Mouse (Mus musculus) midbrain, embryonic 13.5 days (tissue): Measurements from ENCODE around the gene Tns1. TPM values are rescaled to one million over a fixed set of nuclear protein-coding genes. Genes with fewer than 3 reads are reported as not detected.

Experiments
- ATAC-seq: fragments of 200-750 bp; cut with Nextera tagmentation; 2 replicates; pipeline ENCODE4 v1.8.0; 2017; ENCODE audit warnings: mild to moderate bottlenecking, moderate TSS enrichment, moderate library complexity
- H3K27ac ChIP-seq: fragments of 300-500 bp; sonication (generic); 2 replicates; pipeline ENCODE4 v1.5.1; 2015; ENCODE audit warnings: inconsistent platforms, mild to moderate bottlenecking, moderate library complexity
- H3K27me3 ChIP-seq: fragments of 300-500 bp; sonication (generic); 2 replicates; pipeline ENCODE4 v1.6.1; 2015; ENCODE audit warnings: mild to moderate bottlenecking, inconsistent platforms
- H3K36me3 ChIP-seq: fragments of 300-500 bp; sonication (generic); 2 replicates; pipeline ENCODE4 v1.6.1; 2015; ENCODE audit warnings: mild to moderate bottlenecking, inconsistent platforms
- H3K4me1 ChIP-seq: fragments of 300-500 bp; sonication (generic); replicated peaks from 2 replicates; pipeline ENCODE4 v1.6.1; 2015; ENCODE audit warnings: inconsistent platforms
- H3K4me2 ChIP-seq: fragments of 300-500 bp; sonication (generic); replicated peaks from 2 replicates; pipeline ENCODE4 v1.6.1; 2015; ENCODE audit warnings: moderate library complexity, mild to moderate bottlenecking, inconsistent platforms
- H3K4me3 ChIP-seq: fragments of 300-500 bp; sonication (generic); replicated peaks from 2 replicates; pipeline ENCODE4 v1.5.1; 2015; ENCODE audit warnings: mild to moderate bottlenecking, inconsistent platforms
- H3K9ac ChIP-seq: fragments of 300-500 bp; sonication (generic); replicated peaks from 2 replicates; pipeline ENCODE4 v1.6.1; 2015; ENCODE audit warnings: mild to moderate bottlenecking, inconsistent platforms
- H3K9me3 ChIP-seq: fragments of 300-500 bp; sonication (generic); 2 replicates; pipeline ENCODE4 v1.6.1; 2016; ENCODE audit warnings: mild to moderate bottlenecking, inconsistent platforms
- WGBS: fragments of 180-500 bp; shearing (Covaris S2); methylation state at CpG from one replicate; pipeline ENCODE4 v1.1.7; 2015; 5-methylcytosine and 5-hydroxymethylcytosine counted together
- polyA plus RNA-seq: library from polyadenylated mRNA; unstranded; fragments of >200 nt; fragmentation: Nextera tagmentation; extraction: Ambion mirVana; gene quantifications from 2 replicates; pipeline ENCODE4 v1.2.1, GENCODE M21; 2015

The Tns1 gene
- polyA plus RNA-seq, 1 experiment from 2014 or later, result 13.2 TPM

DNA sequence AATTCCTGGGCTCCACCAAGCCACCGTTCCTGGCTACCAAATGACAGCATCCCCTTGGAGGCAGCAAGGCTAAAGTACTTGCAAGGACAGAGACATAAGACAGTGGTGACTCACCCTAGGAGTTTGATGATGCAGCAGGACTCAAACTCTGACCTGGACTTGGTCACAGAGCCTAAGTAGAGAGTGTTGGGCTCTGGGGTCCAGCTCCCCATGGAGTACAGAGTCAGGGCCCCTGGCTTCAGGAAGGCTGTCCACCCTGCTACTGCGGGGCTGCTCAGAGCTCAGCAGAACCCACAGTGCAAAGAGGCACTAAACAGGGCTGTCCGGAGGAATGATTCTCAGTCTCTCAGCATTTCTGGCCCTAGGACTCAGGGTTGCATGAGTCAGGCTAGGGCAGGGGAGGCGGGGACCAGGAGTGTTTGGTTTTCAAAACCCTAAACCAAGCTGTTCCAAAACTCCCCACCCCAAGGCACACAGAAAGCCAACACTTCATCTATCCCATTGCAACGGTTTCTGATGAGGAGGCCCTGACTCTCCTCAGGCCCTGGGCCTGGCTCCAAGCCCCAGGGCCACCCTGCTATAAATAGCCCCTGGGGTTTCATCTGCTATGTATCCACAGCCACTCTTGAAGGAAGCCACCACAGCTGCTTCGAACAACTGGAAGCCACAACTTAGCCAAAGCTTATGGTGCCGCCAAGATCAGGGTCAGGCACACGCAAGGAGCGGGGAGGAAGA is 126.0 kb downstream of the Tns1 start:
- ATAC-seq, result no peak
- 80% methylated on average over 9 of the region's 9 CpGs for WGBS

DNA sequence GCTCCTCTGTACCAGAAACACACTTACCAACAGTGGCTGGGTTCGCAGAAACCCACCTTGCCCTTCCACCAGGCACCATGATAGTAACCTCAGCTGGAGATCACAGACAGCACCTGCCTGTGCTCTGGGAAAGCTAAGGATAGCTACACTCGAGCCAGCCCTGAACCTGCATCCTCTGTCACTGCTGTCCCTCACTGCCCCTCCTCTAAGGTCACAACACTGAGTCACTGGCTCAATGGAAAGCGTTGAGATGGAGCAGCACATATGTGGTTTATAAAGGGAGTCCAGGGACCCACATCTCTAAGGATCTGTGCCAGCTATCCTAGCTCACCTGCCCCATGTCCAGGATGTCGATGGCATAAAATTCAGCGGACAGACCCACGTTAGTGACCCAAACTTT is 126.9 kb downstream of the Tns1 start:
- H3K4me1 ChIP-seq, result peaks cover 9% of the 10 kb centered on the region
- H3K36me3 ChIP-seq, result no peaks in the 10 kb centered on the region
- H3K9me3 ChIP-seq, result no peaks in the 10 kb centered on the region
- H3K27ac ChIP-seq, result no peak overlapping the region
- H3K27me3 ChIP-seq, result no peaks in the 10 kb centered on the region
- no peak overlapping the region for H3K9ac ChIP-seq
- H3K4me3 ChIP-seq, result no peak overlapping the region
- WGBS, result 87% methylated on average over 6 of the region's 6 CpGs
- ATAC-seq, result no peak
- H3K4me2 ChIP-seq, result no peak overlapping the region

More for the DNA sequence above, 126.0 kb downstream of the Tns1 start:
- Histone ChIP-seq H3K27ac (no peak overlapping the region), H3K4me2 (no peak overlapping the region), H3K4me3 (no peak overlapping the region), H3K9me3 (no peaks in the 10 kb centered on the region), H3K36me3 (no peaks in the 10 kb centered on the region), H3K27me3 (no peaks in the 10 kb centered on the region), H3K9ac (no peak overlapping the region), H3K4me1 (peaks cover 9% of the 10 kb centered on the region)

DNA sequence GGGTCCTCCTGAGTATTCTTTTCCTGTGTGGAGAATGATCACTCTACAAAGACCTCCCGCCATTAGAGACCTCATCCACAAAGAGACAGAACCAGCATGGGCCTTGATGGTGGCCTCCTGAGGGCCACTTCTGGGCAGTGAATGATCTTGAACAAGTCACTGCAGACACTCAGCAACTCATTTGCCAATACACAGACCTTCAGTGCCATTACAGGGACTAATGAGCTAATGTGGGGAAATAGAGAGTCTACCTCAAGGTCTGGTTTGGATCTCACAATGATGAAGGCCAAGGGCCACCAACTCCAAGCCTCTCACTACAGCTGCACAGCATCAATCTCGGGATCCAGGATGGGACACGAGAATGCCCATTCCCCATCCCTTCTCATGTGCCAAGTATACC is 127.6 kb downstream of the Tns1 start:
- H3K27ac ChIP-seq, result no peak overlapping the region
- H3K4me2 ChIP-seq, result no peak overlapping the region
- no peaks in the 10 kb centered on the region for H3K27me3 ChIP-seq
- WGBS, result 90% methylated on average over 3 of the region's 3 CpGs
- no peak overlapping the region for H3K4me3 ChIP-seq
- no peak for ATAC-seq
- no peaks in the 10 kb centered on the region for H3K36me3 ChIP-seq
- no peak overlapping the region for H3K9ac ChIP-seq
- H3K4me1 ChIP-seq, result peaks cover 9% of the 10 kb centered on the region
- H3K9me3 ChIP-seq, result no peaks in the 10 kb centered on the region

DNA sequence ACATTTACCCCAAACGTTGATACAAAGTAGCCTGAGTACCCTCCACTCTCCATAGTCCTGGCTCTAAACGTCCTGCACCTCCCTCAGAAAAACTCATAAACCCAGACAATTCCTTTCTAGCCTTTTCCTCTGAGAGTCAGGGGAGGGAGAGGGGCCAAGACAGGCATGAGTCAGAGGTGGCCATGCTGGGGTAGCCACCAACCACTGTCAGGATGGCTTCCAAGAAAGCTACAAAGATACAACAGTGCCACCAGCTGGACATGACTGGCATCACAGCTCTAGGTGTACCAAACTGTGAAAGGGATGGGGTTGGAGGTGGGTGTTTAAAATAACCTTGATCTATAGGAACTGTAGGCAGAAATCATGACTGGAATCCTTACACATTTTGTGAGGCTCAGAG is 128.0 kb downstream of the Tns1 start:
- Histone ChIP-seq H3K27me3 (no peaks in the 10 kb centered on the region), H3K4me1 (peaks cover 9% of the 10 kb centered on the region), H3K4me2 (no peak overlapping the region), H3K27ac (no peak overlapping the region), H3K9ac (no peak overlapping the region), H3K4me3 (no peak overlapping the region), H3K9me3 (no peaks in the 10 kb centered on the region), H3K36me3 (no peaks in the 10 kb centered on the region)
- 58% methylated on average over 2 of the region's 2 CpGs for WGBS
- ATAC-seq, result no peak

DNA sequence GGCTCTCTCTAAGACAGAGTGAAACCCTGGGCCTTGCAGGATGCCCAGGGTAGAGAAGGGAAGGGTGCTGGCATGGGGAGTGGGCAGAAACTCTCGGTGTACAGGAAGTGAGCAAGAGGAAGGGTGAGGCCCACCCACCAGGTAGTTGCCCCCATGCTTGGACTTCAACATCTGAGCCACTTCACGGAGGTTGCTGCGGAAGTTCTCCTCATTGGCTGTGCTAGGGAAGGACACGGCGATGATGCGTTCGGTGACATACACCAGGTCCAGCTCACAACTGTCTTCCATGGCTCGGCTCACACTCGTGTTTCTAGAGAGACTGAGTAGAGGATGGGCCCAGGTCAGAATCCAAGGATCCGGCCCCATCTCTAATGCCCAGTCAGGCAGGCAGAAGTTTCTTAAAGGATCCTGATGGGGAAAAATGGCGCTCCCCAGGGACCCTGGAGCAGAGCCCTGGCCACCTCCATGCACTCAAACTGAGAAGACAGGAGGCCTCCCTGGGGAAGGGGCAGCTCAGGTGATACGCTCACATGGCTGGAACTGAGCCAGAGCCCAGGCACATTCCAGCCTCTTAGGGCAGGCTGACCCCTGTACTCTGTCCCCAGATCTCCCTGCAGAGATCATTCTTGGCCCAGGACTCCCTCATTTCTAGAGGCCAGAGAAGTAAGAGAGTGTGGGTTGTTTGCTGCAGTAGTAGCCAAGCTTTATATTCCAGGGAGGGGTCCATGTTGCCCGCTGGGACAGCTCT is 129.0 kb downstream of the Tns1 start:
- no peak overlapping the region for H3K9ac ChIP-seq
- no peaks in the 10 kb centered on the region for H3K27me3 ChIP-seq
- H3K9me3 ChIP-seq, result no peaks in the 10 kb centered on the region
- H3K4me3 ChIP-seq, result no peak overlapping the region
- H3K4me1 ChIP-seq, result peaks cover 6% of the 10 kb centered on the region
- H3K4me2 ChIP-seq, result no peak overlapping the region
- WGBS, result 87% methylated on average over 13 of the region's 13 CpGs
- H3K36me3 ChIP-seq, result no peaks in the 10 kb centered on the region
- no peak for ATAC-seq
- no peak overlapping the region for H3K27ac ChIP-seq

DNA sequence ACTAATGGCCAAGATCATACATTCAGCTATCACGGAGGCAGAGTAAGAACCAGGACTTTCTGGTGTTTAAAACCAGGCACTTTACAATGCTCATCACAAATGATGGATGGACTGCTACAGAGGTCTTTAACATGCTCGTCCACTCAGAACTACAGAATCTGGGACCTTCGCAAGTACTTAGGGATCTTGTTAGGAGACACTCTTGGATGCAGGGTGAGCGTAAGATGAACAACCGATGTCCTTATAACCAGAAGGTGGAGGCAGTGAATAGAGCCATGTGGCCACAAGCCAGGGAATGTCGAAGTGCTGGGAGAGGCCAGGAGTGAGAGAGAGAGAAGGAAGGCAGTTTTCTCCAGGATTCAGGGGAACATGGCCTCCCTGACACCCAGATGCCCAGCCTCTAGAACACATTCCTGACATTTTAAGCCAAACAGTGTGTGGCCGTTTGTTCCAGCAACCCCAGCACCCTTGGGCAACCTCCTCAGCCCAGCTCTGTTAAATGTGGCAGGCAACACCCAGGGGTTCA is 130.3 kb downstream of the Tns1 start:
- no peaks in the 10 kb centered on the region for H3K4me1 ChIP-seq
- H3K9ac ChIP-seq, result no peak overlapping the region
- H3K36me3 ChIP-seq, result no peaks in the 10 kb centered on the region
- WGBS, result 84% methylated on average over 7 of the region's 7 CpGs
- no peaks in the 10 kb centered on the region for H3K9me3 ChIP-seq
- ATAC-seq, result no peak
- H3K27ac ChIP-seq, result no peak overlapping the region
- H3K27me3 ChIP-seq, result no peaks in the 10 kb centered on the region
- no peak overlapping the region for H3K4me3 ChIP-seq
- H3K4me2 ChIP-seq, result no peak overlapping the region

DNA sequence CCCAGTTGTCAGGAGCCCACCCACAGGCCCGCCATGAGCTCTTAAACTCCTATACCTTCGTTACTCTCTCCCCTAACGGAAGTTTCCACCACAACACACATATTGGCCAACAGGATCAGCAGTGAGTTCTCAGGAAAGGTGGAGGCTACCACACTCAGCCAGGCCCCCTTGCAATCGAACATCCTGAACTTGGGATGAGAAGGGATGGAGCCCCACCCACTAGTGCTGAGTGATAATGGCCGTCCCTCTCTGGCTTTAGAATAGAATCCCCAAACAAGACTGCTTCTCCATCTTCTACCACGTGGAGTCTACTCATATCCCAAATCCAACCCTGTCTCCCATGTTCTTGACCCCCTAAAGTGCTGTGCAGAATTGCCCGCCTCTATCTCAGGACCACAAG is 131.0 kb downstream of the Tns1 start:
- Histone ChIP-seq H3K4me2 (no peak overlapping the region), H3K4me3 (no peak overlapping the region), H3K27me3 (no peaks in the 10 kb centered on the region), H3K36me3 (no peaks in the 10 kb centered on the region), H3K4me1 (no peaks in the 10 kb centered on the region), H3K9me3 (no peaks in the 10 kb centered on the region), H3K9ac (no peak overlapping the region), H3K27ac (no peak overlapping the region)
- ATAC-seq, result no peak
- WGBS, result 84% methylated on average over 7 of the region's 7 CpGs

DNA sequence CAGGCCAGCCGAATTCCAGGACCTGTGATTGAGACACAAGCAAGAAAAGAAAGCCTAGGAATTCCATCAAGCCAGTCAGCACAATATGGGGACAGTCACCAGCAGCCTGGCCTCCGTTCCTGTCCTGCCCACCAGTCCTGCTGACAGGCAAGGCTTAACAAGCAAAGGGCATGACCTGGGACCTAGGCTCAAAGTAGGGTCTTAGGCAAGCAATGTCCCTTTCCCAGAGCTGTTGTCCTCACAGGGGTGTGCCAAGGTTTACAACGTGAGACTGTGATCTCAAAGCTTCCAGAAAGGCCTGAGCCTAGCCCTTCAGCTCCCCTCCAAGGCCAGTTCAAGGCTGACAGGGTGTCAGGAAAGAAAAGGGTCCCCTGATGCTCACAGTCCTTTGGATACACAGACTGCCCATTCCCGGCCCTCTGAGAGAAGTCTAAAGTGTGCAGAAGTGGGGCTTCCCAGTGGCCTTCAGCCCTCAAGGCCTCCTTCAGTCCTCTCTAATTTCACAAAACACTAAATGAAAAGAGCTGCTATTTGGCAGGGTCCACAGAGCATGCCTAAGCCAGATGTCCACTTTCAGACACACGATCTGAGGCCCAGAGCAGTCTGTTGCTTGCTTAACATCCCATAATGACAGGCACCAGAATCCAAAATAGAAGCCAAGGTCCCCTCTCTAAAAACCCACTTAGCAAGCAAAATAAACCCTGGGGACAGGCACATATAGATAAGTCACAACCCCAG is 131.9 kb downstream of the Tns1 start:
- Histone ChIP-seq H3K4me3 (no peak overlapping the region), H3K27me3 (no peaks in the 10 kb centered on the region), H3K27ac (no peak overlapping the region), H3K4me2 (no peak overlapping the region), H3K4me1 (no peaks in the 10 kb centered on the region), H3K9me3 (no peaks in the 10 kb centered on the region), H3K36me3 (no peaks in the 10 kb centered on the region), H3K9ac (no peak overlapping the region)
- WGBS, result 61% methylated on average over 5 of the region's 5 CpGs
- no peak for ATAC-seq

DNA sequence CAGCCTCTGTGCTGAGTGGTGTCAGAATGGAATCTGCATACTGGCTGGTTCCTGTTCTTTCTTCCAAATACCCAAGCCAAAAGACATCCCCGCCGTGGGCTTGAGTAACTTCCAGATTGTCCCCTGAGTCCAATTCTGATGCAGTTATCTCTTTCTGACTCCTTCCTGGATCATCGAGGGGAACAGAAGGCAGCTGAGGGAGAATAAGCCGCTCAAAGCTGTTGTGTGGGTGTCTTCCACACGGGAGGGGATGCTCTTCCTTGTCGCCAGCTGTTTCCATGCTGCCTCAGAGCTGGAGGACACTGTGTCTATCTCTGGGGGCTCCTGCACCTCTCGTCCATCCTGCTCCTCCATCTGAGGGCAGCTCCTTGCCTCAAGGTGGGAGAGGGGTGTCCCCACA is 133.0 kb downstream of the Tns1 start:
- Histone ChIP-seq H3K27me3 (no peaks in the 10 kb centered on the region), H3K9me3 (no peaks in the 10 kb centered on the region), H3K36me3 (no peaks in the 10 kb centered on the region), H3K9ac (no peak overlapping the region), H3K4me3 (no peak overlapping the region), H3K4me1 (no peaks in the 10 kb centered on the region), H3K4me2 (no peak overlapping the region), H3K27ac (no peak overlapping the region)
- 81% methylated on average over 7 of the region's 7 CpGs for WGBS
- ATAC-seq, result no peak

DNA sequence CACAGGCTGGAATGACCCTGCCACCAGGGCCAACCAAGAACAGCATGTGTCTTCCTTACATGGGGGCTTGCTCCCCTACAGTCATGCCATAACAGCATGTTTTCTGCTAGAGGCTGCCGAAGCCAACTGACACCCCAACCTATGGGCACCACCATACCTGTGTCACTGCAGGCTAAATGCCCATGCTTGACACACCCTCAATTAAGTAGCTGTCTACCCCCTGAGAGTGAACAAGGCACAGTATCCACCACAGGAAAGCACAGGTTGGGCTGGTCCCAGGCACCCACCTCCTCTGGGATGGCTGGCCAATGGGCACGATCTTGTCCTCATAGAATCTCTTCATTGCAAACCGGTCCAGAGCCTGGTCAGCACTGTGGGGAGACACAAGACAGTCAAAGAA is 134.2 kb downstream of the Tns1 start:
- Histone ChIP-seq H3K9ac (no peak overlapping the region), H3K9me3 (no peaks in the 10 kb centered on the region), H3K36me3 (no peaks in the 10 kb centered on the region), H3K27ac (no peak overlapping the region), H3K27me3 (no peaks in the 10 kb centered on the region), H3K4me2 (no peak overlapping the region), H3K4me1 (no peaks in the 10 kb centered on the region), H3K4me3 (no peak overlapping the region)
- whole genome bisulfite sequencing, result 95% methylated on average over 3 of the region's 3 CpGs
- no peak for ATAC-seq

DNA sequence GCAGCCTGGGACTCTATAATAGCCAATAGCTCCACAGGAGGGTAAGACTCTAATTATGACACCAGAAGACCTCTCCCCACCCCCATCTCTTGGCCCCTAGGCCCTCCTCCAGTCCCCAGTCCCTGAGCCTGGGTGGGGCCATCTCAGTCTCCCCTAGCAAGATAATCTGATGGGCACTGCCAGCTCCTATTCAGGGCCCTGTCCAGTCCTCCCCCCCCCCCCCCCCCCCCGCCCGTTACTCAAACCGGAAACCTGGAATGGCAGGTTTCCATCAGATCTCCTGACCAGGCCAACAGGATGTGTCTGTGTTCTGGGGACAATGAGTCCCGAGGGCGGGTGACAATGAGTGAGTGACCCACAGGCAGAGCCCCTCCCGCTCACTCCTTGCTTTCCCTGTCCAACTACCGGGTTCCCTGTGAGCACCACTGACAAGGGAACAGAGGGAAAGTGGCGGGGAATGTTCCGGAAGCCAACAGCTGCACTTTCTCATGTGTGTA is 136.5 kb downstream of the Tns1 start:
- 73% methylated on average over 7 of the region's 9 CpGs for WGBS
- no peaks in the 10 kb centered on the region for H3K9me3 ChIP-seq
- no peak overlapping the region for H3K4me3 ChIP-seq
- H3K4me2 ChIP-seq, result no peak overlapping the region
- 0 out of 2 replicates have a peak, but pooled peaks have one; percentile 26 for ATAC-seq
- H3K36me3 ChIP-seq, result no peaks in the 10 kb centered on the region
- H3K4me1 ChIP-seq, result no peaks in the 10 kb centered on the region
- H3K27ac ChIP-seq, result no peak overlapping the region
- H3K9ac ChIP-seq, result no peak overlapping the region
- H3K27me3 ChIP-seq, result no peaks in the 10 kb centered on the region
